Comparison of ENCODE assay signal across 15 mouse cellular contexts in genomic region chr16:9439300-9439856, GRCm38 (mm10).
"Had no signal": no experiment of that assay in that cellular context is flagged by ENCODE, and none has a peak within 500 bp of the region (broad histone marks: within the 10 kb centered on the region; RNA-seq: fewer than 3 reads in every experiment).

No protein-coding gene starts in this region.

- ATAC-seq: intestine, embryonic 15.5 days; liver, postnatal 0 days had no signal

- DNase-seq: kidney, adult 18-20 months; kidney, postnatal 14 days; layer of hippocampus, postnatal 36 days; liver; liver, embryonic 13.5 days; liver, postnatal 0 days; lung, postnatal 14 days; thymus, postnatal 4 days had no signal

- H3K9ac ChIP-seq: intestine, embryonic 15.5 days; limb, embryonic 12.5 days; liver, embryonic 13.5 days; liver, postnatal 0 days; lung, embryonic 15.5 days had no signal

- H3K4me1 ChIP-seq: intestine, embryonic 15.5 days; limb, embryonic 12.5 days; liver, embryonic 13.5 days; lung, embryonic 15.5 days; megakaryocyte, embryonic 14.5 days had no signal

- H3K4me3 ChIP-seq: intestine, embryonic 15.5 days; limb, embryonic 12.5 days; liver, embryonic 13.5 days; lung, embryonic 15.5 days; megakaryocyte, embryonic 14.5 days; myocyte had no signal

- H3K4me2 ChIP-seq: intestine, embryonic 15.5 days; limb, embryonic 12.5 days; liver, embryonic 13.5 days; lung, embryonic 15.5 days had no signal

- H3K27me3 ChIP-seq: intestine, embryonic 15.5 days; limb, embryonic 12.5 days; liver, embryonic 13.5 days; lung, embryonic 15.5 days; megakaryocyte, embryonic 14.5 days had no signal

- H3K36me3 ChIP-seq: intestine, embryonic 15.5 days; limb, embryonic 12.5 days; liver, embryonic 13.5 days; lung, embryonic 15.5 days had no signal

- H3K27ac ChIP-seq: intestine, embryonic 15.5 days; limb, embryonic 12.5 days; liver, embryonic 13.5 days; lung, embryonic 15.5 days; macrophage; stomach, postnatal 0 days had no signal

- H3K9me3 ChIP-seq: intestine, embryonic 15.5 days; limb, embryonic 12.5 days; liver, embryonic 13.5 days; lung, embryonic 15.5 days; megakaryocyte, embryonic 14.5 days had no signal
